Comparison of ENCODE assay signal across 1 mouse cellular context in the genomic region with DNA sequence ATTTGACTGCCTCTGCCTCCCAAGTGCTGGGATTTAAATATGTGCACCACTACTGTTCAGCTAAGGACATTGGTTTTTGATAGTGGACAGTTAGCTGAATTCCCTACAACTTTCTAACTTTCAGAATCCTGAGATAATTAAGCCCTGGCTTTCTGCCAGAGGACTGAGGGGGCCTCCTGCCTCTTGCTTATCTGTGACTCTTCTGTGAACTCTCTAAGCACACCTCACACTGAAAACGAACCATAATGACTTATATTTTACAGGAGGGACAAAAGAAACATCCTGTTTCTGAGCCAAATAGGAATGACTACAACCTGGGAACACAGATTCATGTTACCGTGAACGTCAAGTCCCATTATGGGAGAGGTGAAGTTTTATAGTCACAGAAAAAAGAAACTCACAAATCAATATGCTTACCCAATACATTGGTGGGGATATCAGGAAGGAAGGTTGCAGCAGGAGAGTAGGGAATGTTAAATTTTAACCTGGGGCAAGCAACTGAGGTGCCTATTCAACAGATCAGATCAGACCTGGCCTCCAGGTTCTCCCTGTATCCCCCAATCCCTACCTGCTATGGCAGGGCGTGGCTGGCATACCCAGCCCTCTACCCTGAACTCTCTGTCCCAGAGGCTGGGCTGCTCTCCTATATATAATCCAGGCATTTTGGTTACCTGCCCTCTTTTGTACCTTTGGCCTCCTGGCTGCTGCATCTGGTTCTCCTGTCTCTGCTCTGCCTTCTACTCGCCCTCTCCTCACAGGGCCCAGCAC. TPM values are rescaled to one million over a fixed set of nuclear protein-coding genes. Genes with fewer than 3 reads are reported as not detected.
"Had no signal": no experiment of that assay in that cellular context is flagged by ENCODE, and none has a peak within 500 bp of the region (broad histone marks: within the 10 kb centered on the region; RNA-seq: fewer than 3 reads in every experiment).

No protein-coding gene starts in this region.

RNA-seq across cellular contexts. Expression of gene Duxbl3, which starts 41.3 kb away (rescaled TPM):
- polyA plus RNA-seq: kidney, adult 2 months had no signal
